Mouse (Mus musculus) hindbrain, postnatal 0 days (tissue): ENCODE measurements around the gene Castor1. TPM values are rescaled to one million over a fixed set of nuclear protein-coding genes. Genes with fewer than 3 reads are reported as not detected.

Experiments
- ATAC-seq: fragments of 200-750 bp; cut with Nextera tagmentation; 2 replicates; pipeline ENCODE4 v1.8.0; 2017; ENCODE audit warnings: mild to moderate bottlenecking, moderate TSS enrichment, moderate library complexity
- DNase-seq: peaks from one replicate; pipeline ENCODE4 v3.0.0-alpha.2; 2015; ENCODE audit warnings: low spot score
- H3K27ac ChIP-seq: fragments of 300-500 bp; sonication (generic); 2 replicates; pipeline ENCODE4 v1.5.1; 2014; ENCODE audit warnings: mild to moderate bottlenecking
- H3K27me3 ChIP-seq: fragments of 300-500 bp; sonication (generic); 2 replicates; pipeline ENCODE4 v1.6.1; 2014; ENCODE audit warnings: low read length, mixed read lengths; ENCODE audit not compliant: insufficient read depth
- H3K36me3 ChIP-seq: fragments of 300-500 bp; sonication (generic); 2 replicates; pipeline ENCODE4 v1.6.1; 2014; ENCODE audit warnings: low read length, mixed read lengths; ENCODE audit not compliant: insufficient read depth
- H3K4me1 ChIP-seq: fragments of 300-500 bp; sonication (generic); 2 replicates; pipeline ENCODE4 v1.6.1; 2014; ENCODE audit warnings: antibody characterized with exemption, low read length, mixed read lengths; ENCODE audit not compliant: insufficient read depth
- H3K4me2 ChIP-seq: fragments of 300-500 bp; sonication (generic); 2 replicates; pipeline ENCODE4 v1.6.1; 2014; ENCODE audit warnings: low read depth, mild to moderate bottlenecking, low read length, moderate library complexity, mixed read lengths
- H3K4me3 ChIP-seq: fragments of 300-500 bp; sonication (generic); 2 replicates; pipeline ENCODE4 v1.5.1; 2014; ENCODE audit warnings: low read length
- H3K9ac ChIP-seq: fragments of 300-500 bp; sonication (generic); replicated peaks from 2 replicates; pipeline ENCODE4 v1.6.1; 2014; ENCODE audit warnings: mild to moderate bottlenecking, low read length, moderate library complexity, mixed read lengths
- H3K9me3 ChIP-seq: fragments of 300-500 bp; sonication (generic); 2 replicates; pipeline ENCODE4 v1.6.1; 2016; ENCODE audit warnings: low read length, mixed read lengths
- CTCF ChIP-seq: IDR thresholded peaks from 2 replicates; pipeline ENCODE4 v1.5.1; 2016; ENCODE audit warnings: antibody characterized with exemption, control low read depth, low read depth
- WGBS: fragments of 180-500 bp; shearing (Covaris S2); extraction: QIAGEN DNeasy Blood & Tissue Kit; methylation state at CpG from one replicate; pipeline ENCODE4 v1.1.7; 2014; 5-methylcytosine and 5-hydroxymethylcytosine counted together
- polyA plus RNA-seq: library from polyadenylated mRNA; unstranded; fragments of >200 nt; fragmentation: Nextera tagmentation; extraction: Ambion mirVana; gene quantifications from 2 replicates; pipeline ENCODE4 v1.2.1, GENCODE M21; 2015
- total RNA-seq: library from RNA; depleted of rRNA; stranded (reverse); fragments of >200 nt; gene quantifications from 2 replicates; pipeline ENCODE4 v1.2.3, GENCODE M21; 2014

The Castor1 gene
- total and polyA plus RNA-seq, 2 experiments from 2014 or later, result 10.6 to 20.6 TPM

DNA sequence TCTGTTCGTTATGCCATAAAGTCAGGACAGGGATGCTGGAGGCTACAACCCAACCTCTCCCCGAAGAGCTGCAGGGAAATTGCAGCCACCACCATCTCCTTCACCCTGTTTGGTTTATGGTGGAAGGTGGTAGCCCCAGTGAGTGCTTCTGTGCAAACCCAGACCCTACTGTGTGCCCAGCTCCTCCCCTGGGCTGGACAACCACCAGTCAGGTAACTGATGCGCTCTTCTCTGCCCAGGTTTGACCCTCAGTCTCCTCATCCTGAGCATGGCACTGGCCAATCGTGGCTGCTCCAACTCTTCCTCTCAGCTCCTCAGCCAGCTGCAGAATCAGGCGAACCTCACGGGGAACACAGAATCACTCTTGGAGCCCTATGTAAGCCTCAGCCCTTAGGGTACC lies 20.1 kb downstream of the Castor1 start:
- no peak for DNase-seq
- no peak for ATAC-seq
- no peak overlapping the region for H3K4me2 ChIP-seq
- no peaks in the 10 kb centered on the region for H3K36me3 ChIP-seq
- H3K4me1 ChIP-seq, result no peaks in the 10 kb centered on the region
- H3K9me3 ChIP-seq, result no peaks in the 10 kb centered on the region
- H3K9ac ChIP-seq, result no peak overlapping the region
- TF ChIP-seq CTCF, result no peak
- WGBS, result 84% methylated on average over 6 of the region's 6 CpGs
- H3K27me3 ChIP-seq, result no peaks in the 10 kb centered on the region
- H3K27ac ChIP-seq, result no peak overlapping the region
- H3K4me3 ChIP-seq, result no peak overlapping the region

GRCm38 (mm10) chr11:4239691-4240090 lies 21.7 kb downstream of the Castor1 start:
- H3K9me3 ChIP-seq, result no peaks in the 10 kb centered on the region
- H3K27ac ChIP-seq, result no peak overlapping the region
- DNase-seq, result no peak
- H3K4me2 ChIP-seq, result no peak overlapping the region
- H3K36me3 ChIP-seq, result no peaks in the 10 kb centered on the region
- no peak overlapping the region for H3K4me3 ChIP-seq
- H3K4me1 ChIP-seq, result no peaks in the 10 kb centered on the region
- 93% methylated on average over 23 of the region's 23 CpGs for WGBS
- TF ChIP-seq CTCF, result no peak
- no peak overlapping the region for H3K9ac ChIP-seq
- ATAC-seq, result no peak
- no peaks in the 10 kb centered on the region for H3K27me3 ChIP-seq

- Histone ChIP-seq H3K36me3 (no peaks in the 10 kb centered on the region), H3K27me3 (no peaks in the 10 kb centered on the region), H3K4me2 (no peak overlapping the region), H3K4me3 (no peak overlapping the region), H3K4me1 (no peaks in the 10 kb centered on the region), H3K9me3 (no peaks in the 10 kb centered on the region), H3K27ac (no peak overlapping the region), H3K9ac (no peak overlapping the region)
- no peak for TF ChIP-seq CTCF
- no peak for ATAC-seq
- DNase-seq, result no peak
- WGBS, result 77% methylated on average over 7 of the region's 7 CpGs
Observed at GRCm38 (mm10) chr11:4240151-4240550, 22.1 kb downstream of the Castor1 start.

- Histone ChIP-seq H3K9ac (no peak overlapping the region), H3K27ac (no peak overlapping the region), H3K9me3 (no peaks in the 10 kb centered on the region), H3K36me3 (no peaks in the 10 kb centered on the region), H3K4me1 (no peaks in the 10 kb centered on the region), H3K27me3 (no peaks in the 10 kb centered on the region), H3K4me2 (no peak overlapping the region), H3K4me3 (no peak overlapping the region)
- ATAC-seq (no peak), DNase-seq (no peak)
- WGBS, result 80% methylated on average over 4 of the region's 4 CpGs
- no peak for TF ChIP-seq CTCF
Observed at GRCm38 (mm10) chr11:4241180-4241579, 23.2 kb downstream of the Castor1 start.

DNA sequence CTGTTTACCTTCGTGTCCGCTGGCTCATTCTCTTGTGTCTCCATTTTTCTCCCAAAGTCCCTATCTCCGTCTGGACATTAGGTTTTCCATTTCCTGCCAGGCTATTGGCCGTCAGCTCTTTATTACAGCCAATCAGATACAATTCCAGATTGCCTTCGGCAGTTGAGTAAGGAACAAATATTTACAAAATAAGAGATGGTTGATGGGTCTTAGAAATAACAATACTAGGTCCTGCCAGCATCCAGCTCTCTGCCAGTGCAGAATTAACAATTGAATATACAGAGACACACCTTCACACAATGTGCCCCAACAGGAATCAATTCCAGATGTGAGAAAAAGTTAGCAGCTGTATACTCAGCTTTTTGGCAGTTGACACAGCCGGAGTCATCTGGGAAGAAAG lies 28.1 kb downstream of the Castor1 start:
- no peak for TF ChIP-seq CTCF
- 71% methylated on average over 6 of the region's 6 CpGs for WGBS
- DNase-seq, result no peak
- Histone ChIP-seq H3K4me3 (no peak overlapping the region), H3K27ac (no peak overlapping the region), H3K27me3 (no peaks in the 10 kb centered on the region), H3K4me2 (no peak overlapping the region), H3K4me1 (no peaks in the 10 kb centered on the region), H3K36me3 (no peaks in the 10 kb centered on the region), H3K9ac (no peak overlapping the region), H3K9me3 (no peaks in the 10 kb centered on the region)
- ATAC-seq, result no peak

GRCm38 (mm10) chr11:4246623-4247022 lies 28.6 kb downstream of the Castor1 start:
- H3K4me1 ChIP-seq, result no peaks in the 10 kb centered on the region
- H3K9me3 ChIP-seq, result no peaks in the 10 kb centered on the region
- no peak overlapping the region for H3K4me3 ChIP-seq
- DNase-seq (no peak), ATAC-seq (no peak)
- 75% methylated on average over 4 of the region's 4 CpGs for WGBS
- no peaks in the 10 kb centered on the region for H3K36me3 ChIP-seq
- TF ChIP-seq CTCF, result no peak
- no peak overlapping the region for H3K27ac ChIP-seq
- no peaks in the 10 kb centered on the region for H3K27me3 ChIP-seq
- H3K9ac ChIP-seq, result no peak overlapping the region
- H3K4me2 ChIP-seq, result no peak overlapping the region

- DNase-seq (no peak), ATAC-seq (no peak)
- Histone ChIP-seq H3K4me2 (no peak overlapping the region), H3K27ac (no peak overlapping the region), H3K27me3 (no peaks in the 10 kb centered on the region), H3K4me3 (no peak overlapping the region), H3K9me3 (no peaks in the 10 kb centered on the region), H3K4me1 (no peaks in the 10 kb centered on the region), H3K9ac (no peak overlapping the region), H3K36me3 (no peaks in the 10 kb centered on the region)
- no peak for TF ChIP-seq CTCF
- WGBS, result 76% methylated on average over 14 of the region's 14 CpGs
Observed at GRCm38 (mm10) chr11:4247201-4247959, 29.4 kb downstream of the Castor1 start.
